Mouse (Mus musculus) lung, postnatal 36 days (tissue): ENCODE data around the gene Plk2.
"Not testable (repeated sequence)": the region's sequence is repeated elsewhere in the genome, so short reads cannot be mapped to it uniquely, and the experiment has no call there.

ENCODE experiments used
- DNase-seq: peaks from one replicate; pipeline ENCODE4 v3.0.0; 2022; ENCODE audit warnings: mixed read lengths

The Plk2 gene

GRCm38 (mm10) chr13:110394291-110395178, at the start of gene Plk2:
Plk2 (plus strand) TSS chr13:110395046.
- peak; percentile 95 for DNase-seq

- DNase-seq: no peak
Measured at GRCm38 (mm10) chr13:110346707-110347106, 48.1 kb upstream of the Plk2 start.

GRCm38 (mm10) chr13:110351051-110351450, 43.8 kb upstream of the Plk2 start:
- DNase-seq: no peak

GRCm38 (mm10) chr13:110356941-110357340, 37.9 kb upstream of the Plk2 start, which contains the start of gene Gapt:
Gapt (minus strand) TSS chr13:110357199.
- DNase-seq: peak; percentile 25

- DNase-seq: peak; percentile 42
Measured at GRCm38 (mm10) chr13:110363722-110364121, 31.1 kb upstream of the Plk2 start.

GRCm38 (mm10) chr13:110366477-110366876, 28.4 kb upstream of the Plk2 start:
- peak; percentile 15 for DNase-seq

GRCm38 (mm10) chr13:110367961-110368555, 26.8 kb upstream of the Plk2 start:
- DNase-seq: no peak

GRCm38 (mm10) chr13:110368556-110369040, 26.2 kb upstream of the Plk2 start:
- peak; percentile 84 for DNase-seq

GRCm38 (mm10) chr13:110369673-110370072, 25.2 kb upstream of the Plk2 start:
- DNase-seq: no peak

- peak; percentile 33 for DNase-seq
Measured at GRCm38 (mm10) chr13:110382447-110382901, 12.4 kb upstream of the Plk2 start.

GRCm38 (mm10) chr13:110384514-110384913, 10.3 kb upstream of the Plk2 start:
- no peak for DNase-seq

GRCm38 (mm10) chr13:110392210-110392609, 2.6 kb upstream of the Plk2 start:
- peak; percentile 89 for DNase-seq

GRCm38 (mm10) chr13:110392631-110393030, 2.2 kb upstream of the Plk2 start:
- DNase-seq: no peak

GRCm38 (mm10) chr13:110395179-110395794, 441 bp downstream of the Plk2 start:
- no peak for DNase-seq

GRCm38 (mm10) chr13:110395916-110396685, 1.3 kb downstream of the Plk2 start:
- peak; percentile 15 for DNase-seq

- DNase-seq: peak; percentile 51
Measured at GRCm38 (mm10) chr13:110397750-110398149, 2.9 kb downstream of the Plk2 start.

- DNase-seq: peak; percentile 54
Measured at GRCm38 (mm10) chr13:110398513-110399270, 3.8 kb downstream of the Plk2 start.

GRCm38 (mm10) chr13:110401443-110401842, 6.6 kb downstream of the Plk2 start:
- no peak for DNase-seq

GRCm38 (mm10) chr13:110401877-110402276, 7.0 kb downstream of the Plk2 start:
- DNase-seq: no peak

GRCm38 (mm10) chr13:110404059-110404458, 9.2 kb downstream of the Plk2 start:
- DNase-seq: peak; percentile 38

- DNase-seq: not testable (repeated sequence)
Measured at GRCm38 (mm10) chr13:110404686-110405085, 9.8 kb downstream of the Plk2 start.

- peak; percentile 32 for DNase-seq
Measured at GRCm38 (mm10) chr13:110406152-110406551, 11.3 kb downstream of the Plk2 start.
